Mouse (Mus musculus) CD8-positive naive resting alpha-beta T cell, adult 2 months (primary cell): ENCODE data around the gene Ccm2.
"Not testable (repeated sequence)": the region's sequence is repeated elsewhere in the genome, so short reads cannot be mapped to it uniquely, and the experiment has no call there.

Experiments used
- DNase-seq, 2 experiments: peaks; one replicate each; pipeline ENCODE4 v3.0.0; 2022; ENCODE audit warnings: low read depth in 2 of 2, low spot score in 2 of 2

Ccm2 gene

DNA sequence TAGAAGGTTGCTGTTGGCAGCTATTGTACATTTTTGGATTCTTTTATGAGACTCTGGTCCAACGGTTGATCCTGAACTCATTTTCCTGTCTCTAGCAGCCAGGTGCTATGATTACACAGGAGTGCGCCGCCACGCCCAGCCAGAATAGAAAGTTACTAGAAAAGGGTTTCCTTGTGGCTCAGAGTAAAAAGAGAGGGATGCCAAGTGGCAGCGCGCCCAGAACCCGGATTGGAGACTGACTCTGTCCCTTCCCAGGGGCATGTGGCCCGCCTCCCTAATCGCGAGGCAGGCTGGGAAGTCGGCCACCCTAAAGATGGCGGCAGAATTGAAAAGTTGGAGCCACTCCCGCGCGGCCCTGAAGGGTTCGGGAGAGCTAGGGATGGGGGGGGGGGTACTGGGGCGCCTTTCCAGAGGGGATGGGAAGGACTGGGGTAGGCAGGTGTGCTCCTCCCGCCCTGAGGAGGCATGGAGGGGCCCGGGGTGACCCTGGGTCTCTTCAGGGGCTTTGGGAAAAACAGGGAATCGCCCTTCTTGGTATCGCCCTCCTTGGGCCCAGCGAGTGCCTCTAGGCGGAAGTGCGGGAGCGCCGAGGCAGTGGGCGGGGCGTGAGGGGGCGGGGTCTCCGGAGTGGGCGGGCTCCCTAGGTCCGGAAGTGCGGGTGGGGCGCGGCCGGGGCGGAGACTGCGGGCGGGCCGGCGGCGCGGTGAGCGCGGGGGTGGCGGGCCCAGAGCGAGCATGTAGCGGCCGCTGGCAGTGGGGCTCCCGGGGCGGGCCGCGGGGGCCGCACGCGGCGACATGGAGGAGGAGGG is at the start of gene Ccm2:
Gene Ccm2 (plus strand): TSS at position 683 of the 809 bp plus-strand sequence.
- peak; percentile 79 to 85 for DNase-seq

GRCm38 (mm10) chr11:6497311-6497948 is 49.3 kb upstream of the Ccm2 start:
- peak in 1 of 2 experiments; percentile 13 for DNase-seq

DNA sequence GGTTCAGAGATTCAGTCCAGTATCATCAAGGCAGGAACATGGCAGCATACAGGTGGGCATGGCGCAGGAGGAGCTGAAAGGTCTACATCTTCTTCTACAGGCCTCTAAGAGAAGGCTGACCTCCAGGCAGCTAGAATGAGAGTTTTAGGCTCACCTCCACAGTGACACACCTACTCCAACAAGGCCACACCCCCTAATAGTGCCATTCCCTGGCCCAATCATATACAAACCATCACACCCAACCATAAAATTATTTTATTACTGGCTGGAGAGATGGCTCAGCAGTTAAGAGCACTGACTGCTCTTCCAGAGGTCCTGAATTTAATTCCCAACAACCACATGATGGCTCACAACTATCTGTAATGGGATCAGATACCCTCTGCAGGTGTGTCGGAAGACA is 44.2 kb upstream of the Ccm2 start:
- no peak for DNase-seq

GRCm38 (mm10) chr11:6504226-6504625 is 42.5 kb upstream of the Ccm2 start:
- no peak for DNase-seq

GRCm38 (mm10) chr11:6504689-6505088 is 42.0 kb upstream of the Ccm2 start:
- no peak for DNase-seq

GRCm38 (mm10) chr11:6506516-6506915 is 40.2 kb upstream of the Ccm2 start:
- DNase-seq = no peak

GRCm38 (mm10) chr11:6508269-6508876 is 38.3 kb upstream of the Ccm2 start:
- DNase-seq = no peak

- DNase-seq = no peak
Observed at GRCm38 (mm10) chr11:6514837-6515236, 31.9 kb upstream of the Ccm2 start.

DNA sequence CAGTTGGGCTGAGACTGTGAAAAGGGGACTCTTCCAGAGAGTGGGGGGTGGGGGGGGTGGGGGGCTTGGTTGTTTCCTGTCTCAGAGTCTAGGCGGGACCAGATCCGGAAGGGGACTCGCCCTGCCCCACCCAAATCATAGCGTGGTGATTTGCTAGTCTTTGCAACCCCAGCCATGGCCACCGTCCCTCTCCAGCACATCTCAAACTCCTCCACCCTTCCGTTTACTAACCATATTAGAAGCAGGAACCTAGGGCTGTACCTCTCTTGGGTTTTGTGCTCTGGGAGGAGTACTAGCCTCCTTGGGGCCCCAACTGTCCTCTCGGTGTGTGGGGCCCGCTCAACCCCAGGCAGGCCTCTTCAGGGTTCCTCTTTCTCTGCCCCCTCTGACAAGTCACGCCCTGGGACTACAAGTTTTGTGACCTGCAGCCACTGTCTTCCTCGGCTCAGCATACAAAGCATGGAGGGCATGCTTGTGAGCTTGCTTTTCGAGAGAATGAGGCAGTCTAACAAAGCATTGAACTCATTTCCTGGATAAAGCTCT is 27.1 kb upstream of the Ccm2 start:
- DNase-seq = no peak

- peak; percentile 58 to 59 for DNase-seq
Observed at GRCm38 (mm10) chr11:6520507-6521173, 26.0 kb upstream of the Ccm2 start, which contains the start of gene Myo1g. Gene Myo1g, minus strand, starts transcription at chr11:6520965.

DNA sequence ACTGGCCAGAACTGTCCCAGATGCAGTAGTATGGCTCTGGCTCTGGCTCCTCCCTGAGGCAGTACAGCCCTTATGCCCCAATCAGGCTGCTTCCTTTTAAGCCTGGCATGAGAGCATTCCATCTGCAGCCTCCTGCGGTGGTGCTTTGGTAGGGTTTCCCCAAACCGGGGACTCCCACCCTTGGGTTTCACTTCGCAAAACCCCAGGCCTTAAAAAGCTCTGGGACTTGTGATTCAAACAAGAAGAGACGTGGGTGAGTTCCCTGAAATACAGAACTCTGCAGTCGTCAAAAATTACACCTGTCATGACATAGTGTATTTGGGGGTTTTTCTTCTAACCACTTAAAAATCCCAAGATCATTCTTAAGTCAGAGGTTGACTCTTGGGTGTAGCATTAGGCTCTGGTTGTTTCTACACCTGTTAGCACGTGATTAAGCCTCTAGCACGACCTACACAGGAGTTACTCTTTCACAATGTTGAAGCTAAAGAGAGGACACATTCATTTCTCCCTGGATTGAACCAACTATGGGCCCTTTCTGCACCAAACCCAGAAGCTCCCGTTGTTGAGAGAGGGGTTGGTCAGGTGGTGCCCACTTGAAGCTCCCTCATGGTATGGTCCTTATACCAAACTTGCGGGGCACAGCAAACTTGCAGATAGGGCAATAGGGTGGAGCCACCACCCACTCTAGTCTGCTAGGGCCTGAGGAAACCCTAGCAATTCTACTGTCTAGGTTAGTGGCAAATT is 23.7 kb upstream of the Ccm2 start:
- peak; percentile 39 to 50 for DNase-seq

- DNase-seq = no peak
Observed at GRCm38 (mm10) chr11:6523662-6524088, 23.0 kb upstream of the Ccm2 start.

DNA sequence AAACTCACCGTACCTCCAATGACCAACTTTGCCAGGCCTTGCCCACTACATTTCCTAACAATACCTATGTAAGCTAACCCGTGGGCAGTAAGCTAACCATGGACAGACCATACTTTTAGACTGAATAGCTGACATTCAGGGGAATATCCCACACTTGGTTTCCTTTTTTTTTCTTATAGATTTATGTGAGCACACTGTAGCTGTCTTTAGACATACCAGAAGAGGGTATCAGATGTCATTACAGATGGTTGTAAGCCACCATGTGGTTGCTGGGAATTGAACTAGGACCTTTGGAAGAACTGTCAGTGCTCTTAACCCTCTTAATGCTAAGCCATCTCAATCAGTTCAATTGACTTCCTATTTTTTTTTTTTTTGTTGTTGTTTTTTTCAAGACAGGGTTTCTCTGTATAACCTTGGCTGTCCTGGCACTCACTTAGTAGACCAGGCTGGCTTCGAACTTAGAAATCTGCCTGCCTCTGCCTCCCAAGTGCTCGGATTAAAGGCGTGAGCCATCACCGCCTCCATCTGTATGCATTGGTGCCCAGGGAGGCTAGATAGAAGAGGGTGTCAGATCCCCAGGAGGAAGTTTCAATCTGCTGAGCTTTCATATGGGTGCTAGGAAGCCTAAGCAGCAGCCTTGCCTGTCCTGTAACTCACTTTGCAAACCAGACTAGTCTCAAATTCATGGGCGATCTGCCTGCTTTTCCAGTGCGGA is 22.4 kb upstream of the Ccm2 start:
- no peak for DNase-seq

DNA sequence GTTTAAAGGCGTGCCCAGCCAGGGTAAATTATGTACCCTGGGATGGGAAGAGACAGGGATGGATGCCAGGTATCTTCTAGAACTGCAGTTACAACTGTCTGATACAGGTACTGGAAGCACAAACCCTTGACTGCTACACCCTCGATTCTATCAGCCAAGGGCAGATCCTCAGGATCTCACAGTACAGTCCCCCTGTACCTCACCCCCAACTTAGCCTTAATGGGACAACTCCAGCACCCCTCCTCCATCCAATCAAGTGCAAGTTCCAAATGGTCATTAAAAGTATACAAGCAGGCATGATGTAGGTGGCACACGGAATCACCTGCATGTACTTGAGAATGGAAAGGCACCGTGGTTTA is 21.8 kb upstream of the Ccm2 start:
- no peak for DNase-seq

DNA sequence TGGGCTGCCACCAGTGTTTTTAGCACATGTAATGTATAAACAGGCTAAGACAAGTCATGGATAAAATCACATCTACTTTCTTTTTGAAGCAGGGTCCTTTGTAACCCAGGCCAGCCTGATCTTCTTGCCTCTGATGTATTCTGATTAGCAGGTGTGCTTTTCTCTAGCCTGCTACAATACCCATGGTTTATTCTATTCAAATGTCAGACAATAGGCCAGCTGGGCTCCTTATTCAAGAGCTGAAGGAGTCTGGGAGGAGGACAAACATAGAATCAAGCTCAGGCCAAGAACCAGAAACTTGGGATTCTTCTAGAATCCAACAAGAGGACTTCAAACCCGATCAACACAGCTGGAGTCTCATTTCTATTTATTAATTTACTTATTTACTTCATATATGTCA is 21.4 kb upstream of the Ccm2 start:
- DNase-seq = no peak

DNA sequence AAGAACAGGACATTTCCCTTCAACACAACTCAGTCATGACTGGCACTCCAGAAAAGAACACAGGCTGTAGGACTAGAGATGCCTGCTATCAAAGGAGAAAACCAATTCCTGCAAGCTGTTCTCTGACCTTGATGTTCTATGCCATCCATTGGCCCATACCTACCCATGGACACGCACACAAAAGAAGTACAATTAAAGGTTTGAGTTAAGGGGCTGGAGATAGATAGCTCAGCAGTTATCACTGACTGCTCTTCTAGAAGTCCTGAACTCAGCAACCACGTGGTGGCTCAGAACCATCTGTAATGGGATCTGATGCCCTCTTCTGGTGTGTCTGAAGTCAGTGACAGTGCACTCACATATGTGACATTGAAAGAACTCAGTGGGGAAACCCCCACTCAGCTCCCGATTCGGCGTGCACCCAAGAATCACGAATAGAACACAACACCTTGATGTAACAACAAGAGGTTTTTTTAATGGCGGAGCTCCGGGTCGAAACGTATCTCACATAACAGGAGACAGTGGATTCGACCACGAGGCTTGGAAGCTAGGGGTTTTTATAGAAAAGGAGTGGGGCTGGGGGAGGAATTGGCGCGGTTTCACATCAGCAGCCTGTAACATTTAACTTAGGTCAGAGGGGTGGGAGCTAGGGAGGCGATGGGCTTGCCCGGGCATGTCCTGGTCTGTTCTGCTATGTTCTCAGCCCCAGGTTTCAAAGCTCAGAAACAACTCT is 20.0 kb upstream of the Ccm2 start:
- not testable (repeated sequence) for DNase-seq

GRCm38 (mm10) chr11:6527256-6528185 is 19.2 kb upstream of the Ccm2 start:
- no peak for DNase-seq
